In the genomic region with DNA sequence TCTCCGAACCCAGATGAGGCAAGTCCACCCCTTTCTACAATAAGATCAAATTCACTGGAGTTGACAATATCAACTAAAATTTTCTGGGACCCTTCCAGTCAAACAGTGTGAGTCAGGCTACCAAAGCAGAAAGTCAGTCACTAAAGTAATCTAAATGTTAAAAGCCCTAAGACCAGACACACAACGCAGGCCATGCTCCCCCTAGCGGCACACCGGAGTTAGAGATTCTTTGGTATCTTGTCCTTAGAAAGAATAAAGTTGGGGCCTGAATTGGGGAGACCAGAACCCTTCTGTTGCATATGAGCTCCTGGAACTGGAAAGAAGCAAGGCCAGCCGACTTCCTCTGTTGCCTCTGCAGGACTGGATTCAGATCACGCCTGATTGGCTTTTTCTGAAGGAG, we compare ENCODE assay signal across 7 mouse cellular contexts.
A peak's percentile ranks its signal among the peaks of the same experiment; 100 is the strongest.
DNase-seq lines count a peak whose midpoint lies in the region; TF ChIP-seq lines count a peak whose summit lies in the region.

No protein-coding gene starts in this region.

- no peaks in the 10 kb centered on the region for H3K36me3 ChIP-seq in spleen, adult 2 months (ENCODE audit: control insufficient read depth, insufficient read depth, low read length)

- no peaks in the 10 kb centered on the region for H3K27me3 ChIP-seq in spleen, adult 2 months (ENCODE audit: control insufficient read depth, insufficient read depth, low read length)

- 25% methylated on average over 6 of the region's 6 CpGs for WGBS in bone marrow, adult 2 months
- 30% methylated on average over 6 of the region's 6 CpGs for WGBS in spleen, adult 2 months

- DNase-seq in 3134 (ENCODE audit: extremely low read depth, insufficient read length, low spot score) (peak; percentile 37), 416B (ENCODE audit: low read depth) (peak; percentile 60)
- DNase-seq in frontal cortex, postnatal 10 days (ENCODE audit: low spot score in 2 of 2) = peak; percentile 12 to 46
- DNase-seq in kidney, postnatal 14 days = peak; percentile 82
- DNase-seq in lung, postnatal 4 days = peak; percentile 75 to 81
- DNase-seq in spleen, adult 2 months (ENCODE audit: low read depth in 1 of 2, low spot score in 2 of 2) = peak in 1 of 2 experiments; percentile 58

- H3K27ac ChIP-seq in bone marrow, adult 2 months (ENCODE audit: control insufficient read depth, insufficient read depth, low read depth, low read length, poor library complexity) = no peak overlapping the region
- no peak overlapping the region for H3K27ac ChIP-seq in spleen, adult 2 months (ENCODE audit: insufficient read depth, low read length)

- H3K4me3 ChIP-seq in bone marrow, adult 2 months (replicated peaks; ENCODE audit: control insufficient read depth, low read depth, low read length) = no peak overlapping the region
- no peak overlapping the region for H3K4me3 ChIP-seq in spleen, adult 2 months (ENCODE audit: extremely low read depth, insufficient read depth, insufficient read length)

- no peak for TF ChIP-seq POLR2A in bone marrow, adult 2 months (IDR thresholded peaks at IDR 0.05; ENCODE audit: borderline replicate concordance, control insufficient read depth, low read depth, low read length)
- no peak for TF ChIP-seq POLR2A in spleen, adult 2 months (IDR thresholded peaks at IDR 0.05; ENCODE audit: low read depth, low read length)

- no peaks in the 10 kb centered on the region for H3K4me1 ChIP-seq in bone marrow, adult 2 months (ENCODE audit: control insufficient read depth, insufficient read depth, low read length)
- H3K4me1 ChIP-seq in spleen, adult 2 months (ENCODE audit: control insufficient read depth, insufficient read depth, insufficient read length) = no peaks in the 10 kb centered on the region

- TF ChIP-seq CTCF in bone marrow, adult 2 months (IDR thresholded peaks at IDR 0.05; ENCODE audit: control insufficient read depth, insufficient read depth, low read length) = peak; percentile 78
- TF ChIP-seq CTCF in spleen, adult 2 months (IDR thresholded peaks at IDR 0.05; ENCODE audit: extremely low read depth, insufficient read depth, insufficient read length, insufficient replicate concordance) = peak; percentile 72; the same call in 1 of the 2 replicates
